Mouse (Mus musculus): ENCODE measurements at regions not wholly inside any gene's neighbourhood (a gene's known extent, or its start where the extent isn't known, plus 50 kb on each side); places are given as distances from the start of the nearest gene placed in this dataset.

- Histone ChIP-seq H3K9ac (ENCODE audit: low read length) (no peak overlapping the region), H3K36me3 (ENCODE audit: control insufficient read depth, insufficient read depth) (no peaks in the 10 kb centered on the region), H3K4me3 (ENCODE audit: low read length) (no peak overlapping the region), H3K4me1 (ENCODE audit: control insufficient read depth, insufficient read depth, low read length) (no peaks in the 10 kb centered on the region), H3K27me3 (ENCODE audit: control insufficient read depth, insufficient read depth, low read length) (no peaks in the 10 kb centered on the region), H3K4me2 (ENCODE audit: low read depth, low read length) (no peak overlapping the region), H3K27ac (ENCODE audit: low read length) (no peak overlapping the region), H3K9me3 (replicated peaks; ENCODE audit: control insufficient read depth, low read length) (no peaks in the 10 kb centered on the region)
- WGBS = 77% methylated on average over 4 of the region's 4 CpGs
- ATAC-seq (replicated peaks; ENCODE audit: extremely low read depth, insufficient read depth, low FRiP score) = no peak
Observed at GRCm38 (mm10) chr16:77295574-77296355, 282.3 kb downstream of the Usp25 start.

DNA sequence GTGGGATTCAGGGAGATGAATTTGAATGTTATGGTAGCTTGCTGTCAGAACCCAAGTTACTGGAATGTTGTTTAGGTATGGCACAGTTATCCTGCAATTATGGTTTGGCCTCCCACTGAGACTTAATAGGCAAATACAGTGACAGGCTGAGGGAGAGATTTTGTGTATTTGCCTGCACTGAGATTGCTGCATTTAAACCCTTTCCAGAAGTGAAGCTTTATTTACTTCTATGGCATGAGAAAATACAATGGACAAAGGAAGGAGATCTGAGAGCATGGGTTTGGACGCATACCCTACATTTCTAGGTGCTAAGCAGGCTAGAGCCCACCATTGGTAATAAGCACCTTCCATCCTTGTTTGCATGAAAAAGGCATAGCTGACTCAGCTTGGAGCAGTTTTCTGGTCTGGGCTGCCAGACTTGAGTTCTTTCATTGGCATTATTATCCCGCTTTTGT, 278.8 kb downstream of the Usp25 start:
- ATAC-seq (replicated peaks; ENCODE audit: extremely low read depth, insufficient read depth, low FRiP score) = no peak
- 81% methylated on average over 2 of the region's 2 CpGs for WGBS
- H3K27ac ChIP-seq (ENCODE audit: low read length) = no peak overlapping the region

GRCm38 (mm10) chr16:77291723-77292316, 278.3 kb downstream of the Usp25 start:
- H3K9ac ChIP-seq (ENCODE audit: low read length) = no peak overlapping the region
- ATAC-seq (replicated peaks; ENCODE audit: extremely low read depth, insufficient read depth, low FRiP score) = no peak
- H3K4me1 ChIP-seq (ENCODE audit: control insufficient read depth, insufficient read depth, low read length) = no peaks in the 10 kb centered on the region
- H3K27me3 ChIP-seq (ENCODE audit: control insufficient read depth, insufficient read depth, low read length) = no peaks in the 10 kb centered on the region
- H3K9me3 ChIP-seq (replicated peaks; ENCODE audit: control insufficient read depth, low read length) = no peaks in the 10 kb centered on the region
- no peaks in the 10 kb centered on the region for H3K36me3 ChIP-seq (ENCODE audit: control insufficient read depth, insufficient read depth)
- 90% methylated on average over 8 of the region's 8 CpGs for WGBS
- H3K4me2 ChIP-seq (ENCODE audit: low read depth, low read length) = no peak overlapping the region
- H3K4me3 ChIP-seq (ENCODE audit: low read length) = no peak overlapping the region
- H3K27ac ChIP-seq (ENCODE audit: low read length) = no peak overlapping the region

More for the DNA sequence above, 278.8 kb downstream of the Usp25 start:
- Histone ChIP-seq H3K4me3 (ENCODE audit: low read length) (no peak overlapping the region), H3K36me3 (ENCODE audit: control insufficient read depth, insufficient read depth) (no peaks in the 10 kb centered on the region), H3K9me3 (replicated peaks; ENCODE audit: control insufficient read depth, low read length) (no peaks in the 10 kb centered on the region), H3K4me1 (ENCODE audit: control insufficient read depth, insufficient read depth, low read length) (no peaks in the 10 kb centered on the region), H3K9ac (ENCODE audit: low read length) (no peak overlapping the region), H3K4me2 (ENCODE audit: low read depth, low read length) (no peak overlapping the region), H3K27me3 (ENCODE audit: control insufficient read depth, insufficient read depth, low read length) (no peaks in the 10 kb centered on the region)

DNA sequence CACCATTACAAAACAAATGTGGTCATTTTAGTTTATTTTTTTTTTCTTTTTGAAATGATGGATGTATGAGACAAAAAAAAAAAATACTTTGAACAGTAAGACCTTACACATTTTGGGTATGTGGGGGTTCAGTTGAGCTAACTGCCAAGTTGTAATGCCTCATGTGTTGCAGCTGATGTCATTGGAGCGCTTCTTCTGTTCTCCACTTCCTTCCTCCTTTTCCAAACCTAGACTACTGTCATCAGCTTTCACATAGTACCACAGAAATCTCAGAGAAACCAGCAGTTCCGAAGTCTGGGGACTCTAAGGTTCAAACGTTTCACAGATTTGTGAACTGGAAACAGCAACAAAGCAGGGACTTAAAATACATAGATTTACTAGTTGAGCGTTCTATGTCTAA, 270.7 kb downstream of the Usp25 start:
- Histone ChIP-seq H3K27me3 (ENCODE audit: control insufficient read depth, insufficient read depth, low read length) (no peaks in the 10 kb centered on the region), H3K9me3 (replicated peaks; ENCODE audit: control insufficient read depth, low read length) (no peaks in the 10 kb centered on the region), H3K4me1 (ENCODE audit: control insufficient read depth, insufficient read depth, low read length) (no peaks in the 10 kb centered on the region), H3K9ac (ENCODE audit: low read length) (no peak overlapping the region), H3K36me3 (ENCODE audit: control insufficient read depth, insufficient read depth) (no peaks in the 10 kb centered on the region), H3K27ac (ENCODE audit: low read length) (no peak overlapping the region), H3K4me2 (ENCODE audit: low read depth, low read length) (no peak overlapping the region), H3K4me3 (ENCODE audit: low read length) (no peak overlapping the region)
- no peak for ATAC-seq (replicated peaks; ENCODE audit: extremely low read depth, insufficient read depth, low FRiP score)
- WGBS = 66% methylated on average over 4 of the region's 4 CpGs

DNA sequence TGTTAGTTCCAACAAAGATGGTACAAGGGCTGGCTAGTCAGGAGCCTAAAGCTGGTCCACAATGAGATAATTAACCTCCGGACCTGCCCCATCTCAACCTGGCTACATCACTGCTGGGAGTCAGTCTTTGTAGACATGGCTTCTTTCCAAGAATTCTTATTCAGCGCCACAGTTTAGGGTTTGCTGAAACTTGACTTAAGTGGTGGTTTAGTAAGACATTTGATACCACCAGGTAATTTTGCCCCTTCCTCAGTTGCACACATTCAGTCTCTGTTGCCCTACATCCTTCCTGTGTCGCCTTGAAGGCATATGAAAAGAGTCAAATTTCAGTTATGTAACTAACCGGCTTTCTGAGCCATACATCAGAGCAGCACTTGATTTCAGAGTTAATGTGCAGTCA, 266.4 kb downstream of the Usp25 start:
- Histone ChIP-seq H3K9me3 (replicated peaks; ENCODE audit: control insufficient read depth, low read length) (no peaks in the 10 kb centered on the region), H3K27ac (ENCODE audit: low read length) (no peak overlapping the region), H3K27me3 (ENCODE audit: control insufficient read depth, insufficient read depth, low read length) (no peaks in the 10 kb centered on the region), H3K4me1 (ENCODE audit: control insufficient read depth, insufficient read depth, low read length) (no peaks in the 10 kb centered on the region), H3K9ac (ENCODE audit: low read length) (no peak overlapping the region), H3K4me3 (ENCODE audit: low read length) (no peak overlapping the region), H3K36me3 (ENCODE audit: control insufficient read depth, insufficient read depth) (no peaks in the 10 kb centered on the region), H3K4me2 (ENCODE audit: low read depth, low read length) (no peak overlapping the region)
- no peak for ATAC-seq (replicated peaks; ENCODE audit: extremely low read depth, insufficient read depth, low FRiP score)
- WGBS = 82% methylated on average over 4 of the region's 4 CpGs

DNA sequence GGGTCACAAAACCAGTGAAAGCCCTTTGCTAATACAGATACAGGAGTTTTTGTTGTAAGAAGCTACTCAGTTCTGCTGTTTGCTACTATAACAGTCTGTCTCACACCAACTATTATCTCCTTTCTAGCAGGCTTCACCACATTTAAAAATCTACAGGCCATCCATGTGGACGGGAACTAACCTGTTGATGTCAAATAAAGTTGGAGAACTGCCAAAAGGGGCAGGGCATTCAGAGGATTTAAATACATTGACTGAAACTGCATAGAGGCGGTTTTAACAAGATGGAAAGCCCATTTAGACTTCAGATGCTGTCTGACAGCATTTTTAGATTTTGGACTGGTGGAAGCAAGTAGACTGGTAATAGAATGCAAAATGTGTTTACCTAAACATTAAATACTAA, 266.0 kb downstream of the Usp25 start:
- no peak overlapping the region for H3K27ac ChIP-seq (ENCODE audit: low read length)
- no peak overlapping the region for H3K4me2 ChIP-seq (ENCODE audit: low read depth, low read length)
- no peak overlapping the region for H3K9ac ChIP-seq (ENCODE audit: low read length)
- no peak for ATAC-seq (replicated peaks; ENCODE audit: extremely low read depth, insufficient read depth, low FRiP score)
- no peak overlapping the region for H3K4me3 ChIP-seq (ENCODE audit: low read length)
- H3K9me3 ChIP-seq (replicated peaks; ENCODE audit: control insufficient read depth, low read length) = no peaks in the 10 kb centered on the region
- WGBS = 60% methylated on average over 2 of the region's 2 CpGs
- no peaks in the 10 kb centered on the region for H3K4me1 ChIP-seq (ENCODE audit: control insufficient read depth, insufficient read depth, low read length)
- no peaks in the 10 kb centered on the region for H3K36me3 ChIP-seq (ENCODE audit: control insufficient read depth, insufficient read depth)
- H3K27me3 ChIP-seq (ENCODE audit: control insufficient read depth, insufficient read depth, low read length) = no peaks in the 10 kb centered on the region

GRCm38 (mm10) chr16:77273306-77273705, 259.8 kb downstream of the Usp25 start:
- no peak overlapping the region for H3K9ac ChIP-seq (ENCODE audit: low read length)
- H3K4me2 ChIP-seq (ENCODE audit: low read depth, low read length) = no peak overlapping the region
- no peaks in the 10 kb centered on the region for H3K36me3 ChIP-seq (ENCODE audit: control insufficient read depth, insufficient read depth)
- no peaks in the 10 kb centered on the region for H3K9me3 ChIP-seq (replicated peaks; ENCODE audit: control insufficient read depth, low read length)
- no peaks in the 10 kb centered on the region for H3K4me1 ChIP-seq (ENCODE audit: control insufficient read depth, insufficient read depth, low read length)
- 56% methylated on average over 3 of the region's 3 CpGs for WGBS
- no peak for ATAC-seq (replicated peaks; ENCODE audit: extremely low read depth, insufficient read depth, low FRiP score)
- no peak overlapping the region for H3K27ac ChIP-seq (ENCODE audit: low read length)
- H3K27me3 ChIP-seq (ENCODE audit: control insufficient read depth, insufficient read depth, low read length) = no peaks in the 10 kb centered on the region
- H3K4me3 ChIP-seq (ENCODE audit: low read length) = no peak overlapping the region

DNA sequence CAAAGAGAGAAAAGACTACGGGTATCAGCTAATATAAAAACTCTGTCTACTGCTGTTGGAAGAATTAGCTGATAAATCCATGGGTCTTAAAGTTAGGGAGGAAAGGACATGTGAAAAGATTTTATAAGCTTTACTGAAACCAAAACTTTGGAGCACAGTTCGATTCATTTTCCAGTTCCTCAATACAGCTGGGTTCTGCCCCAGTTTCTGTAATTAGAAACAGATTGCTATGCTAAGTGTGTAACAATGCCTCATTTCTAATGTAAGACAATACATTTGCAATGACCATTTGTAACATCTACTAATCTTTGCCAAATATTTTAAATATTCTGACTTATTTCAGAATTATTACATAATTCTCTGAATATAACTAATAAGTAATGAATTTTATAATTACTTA, 255.4 kb downstream of the Usp25 start:
- Histone ChIP-seq H3K9me3 (replicated peaks; ENCODE audit: control insufficient read depth, low read length) (no peaks in the 10 kb centered on the region), H3K27ac (ENCODE audit: low read length) (no peak overlapping the region), H3K27me3 (ENCODE audit: control insufficient read depth, insufficient read depth, low read length) (no peaks in the 10 kb centered on the region), H3K4me3 (ENCODE audit: low read length) (no peak overlapping the region), H3K4me1 (ENCODE audit: control insufficient read depth, insufficient read depth, low read length) (no peaks in the 10 kb centered on the region), H3K4me2 (ENCODE audit: low read depth, low read length) (no peak overlapping the region), H3K9ac (ENCODE audit: low read length) (no peak overlapping the region), H3K36me3 (ENCODE audit: control insufficient read depth, insufficient read depth) (no peaks in the 10 kb centered on the region)
- no peak for ATAC-seq (replicated peaks; ENCODE audit: extremely low read depth, insufficient read depth, low FRiP score)
- 72% methylated on average over 2 of the region's 2 CpGs for WGBS

- Histone ChIP-seq H3K27me3 (ENCODE audit: control insufficient read depth, insufficient read depth, low read length) (no peaks in the 10 kb centered on the region), H3K4me3 (ENCODE audit: low read length) (no peak overlapping the region), H3K9ac (ENCODE audit: low read length) (no peak overlapping the region), H3K4me2 (ENCODE audit: low read depth, low read length) (no peak overlapping the region), H3K36me3 (ENCODE audit: control insufficient read depth, insufficient read depth) (no peaks in the 10 kb centered on the region), H3K4me1 (ENCODE audit: control insufficient read depth, insufficient read depth, low read length) (no peaks in the 10 kb centered on the region), H3K27ac (ENCODE audit: low read length) (no peak overlapping the region), H3K9me3 (replicated peaks; ENCODE audit: control insufficient read depth, low read length) (no peaks in the 10 kb centered on the region)
- ATAC-seq (replicated peaks; ENCODE audit: extremely low read depth, insufficient read depth, low FRiP score) = no peak
Observed at GRCm38 (mm10) chr16:77267679-77268078, 254.2 kb downstream of the Usp25 start.
